Mouse (Mus musculus): Measurements from ENCODE around the gene Amacr.

DNA sequence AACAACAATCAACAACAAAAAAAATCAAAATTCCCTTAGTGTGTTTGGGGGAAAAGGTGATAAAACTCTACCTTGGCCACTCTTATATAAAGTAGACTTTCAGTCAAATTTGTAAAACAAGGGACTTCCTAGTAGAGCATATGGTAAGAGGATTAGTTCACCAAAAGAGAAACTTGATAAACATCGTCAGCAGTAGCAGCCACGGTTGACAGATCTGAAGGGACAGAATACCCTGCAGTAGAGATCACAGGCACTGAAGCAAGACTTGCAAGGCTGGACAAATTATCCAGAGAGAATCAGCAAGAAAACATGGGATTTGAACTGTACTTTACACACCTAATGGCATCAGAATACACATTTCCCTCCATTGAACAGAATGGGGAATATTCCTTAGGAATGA lies 33.4 kb downstream of the Amacr start:
- no peak for TF ChIP-seq CTCF (IDR thresholded peaks at IDR 0.05; ENCODE audit: low read depth, low read length)
- no peak for TF ChIP-seq POLR2A (IDR thresholded peaks at IDR 0.05; ENCODE audit: extremely low read depth, insufficient read depth, low read length)
